Mouse (Mus musculus): ENCODE results near the gene Phlda1. TPM values are rescaled to one million over a fixed set of nuclear protein-coding genes. Genes with fewer than 3 reads are reported as not detected.
A peak's percentile ranks its signal among the peaks of the same experiment; 100 is the strongest.

Gene Phlda1
- polyA plus RNA-seq, 1 experiment from 2014 or later, result 4.7 TPM

DNA sequence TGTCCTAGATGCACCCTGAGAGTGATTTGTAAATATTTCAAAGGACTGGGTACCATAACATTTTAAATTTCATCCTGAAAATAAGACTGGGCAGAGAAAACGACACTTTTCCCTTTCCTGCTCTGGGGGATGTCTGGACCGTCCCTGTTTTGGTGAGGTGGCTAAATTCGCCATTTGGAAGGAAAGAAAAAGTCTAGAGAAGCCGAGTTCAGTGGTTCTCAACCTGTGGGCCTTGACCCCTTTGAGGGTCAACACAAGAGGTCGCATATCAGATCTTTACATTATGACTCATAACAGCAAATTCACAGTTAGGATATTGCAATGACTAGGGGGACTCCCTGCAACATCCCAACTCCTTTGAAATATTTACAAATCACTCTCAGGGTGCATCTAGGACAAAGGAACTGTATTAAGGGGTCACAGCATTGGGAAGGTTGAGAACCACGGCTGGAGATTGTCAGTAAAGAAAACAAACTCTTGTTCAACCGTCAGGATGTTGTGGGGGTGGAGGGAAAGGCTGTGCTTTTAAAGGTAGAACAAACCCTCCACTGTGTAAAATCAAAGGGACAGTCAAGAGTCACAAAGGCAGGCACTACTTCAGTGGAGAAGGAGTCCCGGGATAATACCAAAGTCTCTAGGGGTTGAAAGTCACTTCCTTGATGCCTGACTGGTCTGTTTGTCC lies 3.2 kb downstream of the Phlda1 start:
- Histone ChIP-seq H3K27ac (ENCODE audit: low read length) (no peak overlapping the region), H3K36me3 (ENCODE audit: control insufficient read depth, insufficient read depth) (no peaks in the 10 kb centered on the region), H3K4me1 (ENCODE audit: control insufficient read depth, low read depth, low read length) (peaks cover 15% of the 10 kb centered on the region), H3K27me3 (ENCODE audit: control insufficient read depth, insufficient read depth, low read depth, low read length) (peaks cover 29% of the 10 kb centered on the region), H3K9me3 (replicated peaks; ENCODE audit: control insufficient read depth, low read length) (no peaks in the 10 kb centered on the region), H3K9ac (ENCODE audit: low read depth, low read length) (no peak overlapping the region), H3K4me2 (ENCODE audit: low read depth, low read length) (peak overlapping the region; percentile 27; the same call in 1 of the 2 replicates), H3K4me3 (ENCODE audit: low read depth, low read length) (no peak overlapping the region)
- WGBS (ENCODE audit: insufficient replicate concordance), result 34% methylated on average over 8 of the region's 8 CpGs
- ATAC-seq (ENCODE audit: low read depth), result no peak

DNA sequence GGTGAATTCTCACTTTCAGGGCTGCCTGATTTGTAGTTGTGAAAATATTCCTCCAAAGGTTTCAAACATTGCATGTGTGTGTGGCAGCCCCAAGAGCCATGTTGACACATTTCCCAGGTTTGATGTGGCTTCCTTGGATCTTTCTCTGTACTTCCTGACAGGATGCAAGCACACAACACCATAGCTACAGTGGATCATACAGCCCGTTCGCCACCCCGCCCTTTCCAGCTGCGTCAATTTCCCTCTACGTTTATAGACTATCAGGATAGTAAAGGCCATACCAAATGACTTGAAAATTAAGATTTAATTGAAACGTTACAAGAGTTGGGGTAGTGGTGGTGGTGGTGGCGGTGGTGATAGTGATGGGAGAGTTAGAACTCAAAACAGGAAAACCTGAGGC lies 3.9 kb downstream of the Phlda1 start:
- ATAC-seq (ENCODE audit: low read depth), result no peak
- Histone ChIP-seq H3K9ac (ENCODE audit: low read depth, low read length) (no peak overlapping the region), H3K36me3 (ENCODE audit: control insufficient read depth, insufficient read depth) (no peaks in the 10 kb centered on the region), H3K27me3 (ENCODE audit: control insufficient read depth, insufficient read depth, low read depth, low read length) (peaks cover 29% of the 10 kb centered on the region), H3K27ac (ENCODE audit: low read length) (no peak overlapping the region), H3K4me1 (ENCODE audit: control insufficient read depth, low read depth, low read length) (peaks cover 15% of the 10 kb centered on the region), H3K4me3 (ENCODE audit: low read depth, low read length) (no peak overlapping the region), H3K4me2 (ENCODE audit: low read depth, low read length) (no peak overlapping the region), H3K9me3 (replicated peaks; ENCODE audit: control insufficient read depth, low read length) (no peaks in the 10 kb centered on the region)
- WGBS (ENCODE audit: insufficient replicate concordance), result 64% methylated on average over 7 of the region's 7 CpGs

GRCm38 (mm10) chr10:111510798-111511197 lies 4.7 kb downstream of the Phlda1 start:
- Histone ChIP-seq H3K27me3 (ENCODE audit: control insufficient read depth, insufficient read depth, low read depth, low read length) (peaks cover 29% of the 10 kb centered on the region), H3K4me1 (ENCODE audit: control insufficient read depth, low read depth, low read length) (peaks cover 11% of the 10 kb centered on the region), H3K9me3 (replicated peaks; ENCODE audit: control insufficient read depth, low read length) (no peaks in the 10 kb centered on the region), H3K4me3 (ENCODE audit: low read depth, low read length) (no peak overlapping the region), H3K27ac (ENCODE audit: low read length) (no peak overlapping the region), H3K36me3 (ENCODE audit: control insufficient read depth, insufficient read depth) (no peaks in the 10 kb centered on the region), H3K9ac (ENCODE audit: low read depth, low read length) (no peak overlapping the region), H3K4me2 (ENCODE audit: low read depth, low read length) (no peak overlapping the region)
- WGBS (ENCODE audit: insufficient replicate concordance), result 22% methylated on average over 7 of the region's 7 CpGs
- no peak for ATAC-seq (ENCODE audit: low read depth)

- Histone ChIP-seq H3K27me3 (ENCODE audit: control insufficient read depth, insufficient read depth, low read depth, low read length) (peaks cover 20% of the 10 kb centered on the region), H3K27ac (ENCODE audit: low read length) (no peak overlapping the region), H3K4me1 (ENCODE audit: control insufficient read depth, low read depth, low read length) (peaks cover 3% of the 10 kb centered on the region), H3K4me2 (ENCODE audit: low read depth, low read length) (no peak overlapping the region), H3K4me3 (ENCODE audit: low read depth, low read length) (no peak overlapping the region), H3K9me3 (replicated peaks; ENCODE audit: control insufficient read depth, low read length) (no peaks in the 10 kb centered on the region), H3K36me3 (ENCODE audit: control insufficient read depth, insufficient read depth) (no peaks in the 10 kb centered on the region), H3K9ac (ENCODE audit: low read depth, low read length) (no peak overlapping the region)
- ATAC-seq (ENCODE audit: low read depth), result no peak
- WGBS (ENCODE audit: insufficient replicate concordance), result 70% methylated on average over 10 of the region's 10 CpGs
These were observed 6.0 kb downstream of the Phlda1 start for GRCm38 (mm10) chr10:111512036-111512568.

- ATAC-seq (ENCODE audit: low read depth), result no peak
- WGBS (ENCODE audit: insufficient replicate concordance), result 54% methylated on average over 5 of the region's 5 CpGs
These were observed 8.3 kb downstream of the Phlda1 start for GRCm38 (mm10) chr10:111514282-111514885.

DNA sequence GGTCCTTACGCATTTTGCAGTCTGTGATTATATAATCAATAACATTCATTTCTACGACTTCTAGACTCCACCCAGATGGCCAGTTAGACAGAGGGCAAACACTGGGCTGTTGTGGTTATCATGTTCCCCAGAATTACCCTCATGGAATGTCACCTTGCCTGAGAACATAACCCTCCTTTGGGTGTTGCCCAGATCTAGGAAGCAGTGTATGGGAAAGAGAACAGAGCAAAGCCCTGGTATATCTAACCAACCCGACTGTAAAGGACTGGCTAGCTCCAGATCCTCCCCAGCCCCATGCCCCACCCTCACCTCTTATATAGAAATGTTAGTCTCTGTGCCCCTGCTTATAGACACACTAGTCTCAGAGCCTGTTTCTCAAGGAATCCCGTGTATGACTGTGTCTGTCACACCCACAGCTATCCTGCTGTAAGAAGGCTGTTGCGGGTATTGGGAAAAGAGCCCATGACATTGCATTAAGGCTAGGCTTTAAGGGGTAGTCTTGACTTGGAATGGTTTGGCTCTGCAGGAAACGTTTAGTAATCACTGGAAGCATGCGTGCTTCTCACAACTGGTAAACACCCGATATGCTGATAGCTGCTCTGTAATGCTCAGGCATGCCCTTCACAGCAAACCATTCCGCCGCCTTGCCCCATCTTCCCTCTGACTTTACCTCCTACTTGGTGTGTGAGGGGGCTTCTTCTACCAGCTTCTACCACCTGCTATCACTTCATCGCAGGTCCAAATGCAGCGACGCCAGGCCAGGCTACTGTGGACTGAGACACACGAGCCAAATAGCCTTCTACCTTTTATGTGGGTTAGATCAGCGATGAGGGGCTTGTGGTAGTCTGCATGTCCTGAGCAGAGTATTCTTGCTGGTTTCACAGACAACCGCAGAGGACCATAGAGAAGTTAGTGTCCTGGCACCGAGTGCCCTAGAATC lies 9.3 kb downstream of the Phlda1 start:
- WGBS (ENCODE audit: insufficient replicate concordance), result 56% methylated on average over 17 of the region's 17 CpGs
- Histone ChIP-seq H3K27ac (ENCODE audit: low read length) (no peak overlapping the region), H3K4me2 (ENCODE audit: low read depth, low read length) (no peak overlapping the region), H3K4me1 (ENCODE audit: control insufficient read depth, low read depth, low read length) (no peaks in the 10 kb centered on the region; the same call in none of the 2 replicates), H3K36me3 (ENCODE audit: control insufficient read depth, insufficient read depth) (no peaks in the 10 kb centered on the region), H3K9me3 (replicated peaks; ENCODE audit: control insufficient read depth, low read length) (no peaks in the 10 kb centered on the region), H3K27me3 (ENCODE audit: control insufficient read depth, insufficient read depth, low read depth, low read length) (no peaks in the 10 kb centered on the region), H3K9ac (ENCODE audit: low read depth, low read length) (no peak overlapping the region), H3K4me3 (ENCODE audit: low read depth, low read length) (no peak overlapping the region)
- ATAC-seq (ENCODE audit: low read depth), result peak; percentile 10; the same call in 1 of the 2 replicates

More at GRCm38 (mm10) chr10:111514282-111514885, 8.3 kb downstream of the Phlda1 start:
- Histone ChIP-seq H3K4me1 (ENCODE audit: control insufficient read depth, low read depth, low read length) (no peaks in the 10 kb centered on the region; the same call in none of the 2 replicates), H3K36me3 (ENCODE audit: control insufficient read depth, insufficient read depth) (no peaks in the 10 kb centered on the region), H3K9ac (ENCODE audit: low read depth, low read length) (no peak overlapping the region), H3K4me2 (ENCODE audit: low read depth, low read length) (no peak overlapping the region), H3K4me3 (ENCODE audit: low read depth, low read length) (no peak overlapping the region), H3K27me3 (ENCODE audit: control insufficient read depth, insufficient read depth, low read depth, low read length) (peaks cover 3% of the 10 kb centered on the region; the same call in 1 of the 2 replicates), H3K27ac (ENCODE audit: low read length) (no peak overlapping the region), H3K9me3 (replicated peaks; ENCODE audit: control insufficient read depth, low read length) (no peaks in the 10 kb centered on the region)

DNA sequence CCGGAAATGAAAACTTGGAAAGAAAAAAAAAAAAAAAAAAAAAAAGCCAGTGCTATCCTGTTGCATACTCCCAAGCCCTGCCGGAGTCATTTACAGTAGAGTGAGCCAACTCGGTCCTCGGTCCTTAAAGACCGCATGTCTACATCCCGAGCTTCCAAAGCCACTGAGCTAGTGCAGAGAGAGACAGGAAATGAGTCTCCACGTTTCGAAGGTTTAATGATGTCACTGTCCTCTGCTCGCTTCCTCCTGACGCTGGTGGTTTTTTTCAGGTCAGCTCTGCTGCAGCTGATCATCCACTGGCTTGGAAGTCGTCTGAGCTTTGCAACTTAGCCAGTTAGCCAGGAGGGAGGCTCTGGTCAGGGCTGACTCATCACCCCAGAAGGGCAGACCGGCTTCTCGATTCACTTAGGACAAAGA lies 10.1 kb downstream of the Phlda1 start:
- peak overlapping the region; percentile 37 for H3K27ac ChIP-seq (ENCODE audit: low read length)
- ATAC-seq (ENCODE audit: low read depth), result peak; percentile 66
- no peaks in the 10 kb centered on the region for H3K9me3 ChIP-seq (replicated peaks; ENCODE audit: control insufficient read depth, low read length)
- no peak overlapping the region for H3K9ac ChIP-seq (ENCODE audit: low read depth, low read length)
- H3K4me1 ChIP-seq (ENCODE audit: control insufficient read depth, low read depth, low read length), result no peaks in the 10 kb centered on the region; the same call in none of the 2 replicates
- 15% methylated on average over 13 of the region's 13 CpGs for WGBS (ENCODE audit: insufficient replicate concordance)
- peak overlapping the region; percentile 12 for H3K4me2 ChIP-seq (ENCODE audit: low read depth, low read length)
- H3K36me3 ChIP-seq (ENCODE audit: control insufficient read depth, insufficient read depth), result no peaks in the 10 kb centered on the region
- no peaks in the 10 kb centered on the region for H3K27me3 ChIP-seq (ENCODE audit: control insufficient read depth, insufficient read depth, low read depth, low read length)
- H3K4me3 ChIP-seq (ENCODE audit: low read depth, low read length), result no peak overlapping the region

DNA sequence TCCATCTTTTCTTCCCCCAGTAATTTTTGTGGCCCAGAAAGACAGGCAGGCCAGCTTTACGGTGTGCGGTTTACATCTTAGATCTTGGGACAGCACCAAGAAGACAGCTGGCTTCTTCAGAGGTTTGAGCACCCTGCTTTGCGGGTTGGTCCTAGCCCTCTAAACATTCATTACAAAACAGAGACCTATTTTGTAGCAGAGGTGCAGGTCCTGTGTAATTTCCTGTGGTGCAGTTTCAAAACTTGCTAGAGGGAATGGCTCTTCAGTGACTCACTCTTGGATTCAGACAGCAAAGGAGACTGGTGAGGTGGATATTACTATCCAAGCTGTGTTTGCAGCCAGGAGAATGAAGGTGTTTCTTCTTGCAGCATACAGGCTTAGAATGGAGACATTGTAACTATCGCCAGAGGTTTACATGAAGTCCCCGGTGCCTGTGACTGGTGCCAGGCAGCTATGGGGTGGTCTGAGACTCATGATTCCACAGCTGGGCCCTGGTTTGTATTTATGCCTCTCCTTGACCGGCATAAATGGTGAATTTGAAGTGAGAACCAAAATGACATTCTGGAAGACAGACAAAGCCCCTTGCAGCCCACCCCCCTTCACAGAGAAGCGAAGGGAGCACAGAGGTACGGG lies 10.8 kb downstream of the Phlda1 start:
- Histone ChIP-seq H3K4me1 (ENCODE audit: control insufficient read depth, low read depth, low read length) (no peaks in the 10 kb centered on the region; the same call in none of the 2 replicates), H3K27ac (ENCODE audit: low read length) (peak overlapping the region; percentile 37), H3K9me3 (replicated peaks; ENCODE audit: control insufficient read depth, low read length) (no peaks in the 10 kb centered on the region), H3K36me3 (ENCODE audit: control insufficient read depth, insufficient read depth) (no peaks in the 10 kb centered on the region), H3K4me2 (ENCODE audit: low read depth, low read length) (no peak overlapping the region), H3K27me3 (ENCODE audit: control insufficient read depth, insufficient read depth, low read depth, low read length) (no peaks in the 10 kb centered on the region), H3K9ac (ENCODE audit: low read depth, low read length) (no peak overlapping the region), H3K4me3 (ENCODE audit: low read depth, low read length) (no peak overlapping the region)
- 69% methylated on average over 8 of the region's 8 CpGs for WGBS (ENCODE audit: insufficient replicate concordance)
- ATAC-seq (ENCODE audit: low read depth), result no peak

All from liver, embryonic 16.5 days (tissue).